Mouse (Mus musculus): Measurements from ENCODE around the gene C730034F03Rik.
A peak's percentile ranks its signal among the peaks of the same experiment; 100 is the strongest.
"Not testable (repeated sequence)": the region's sequence is repeated elsewhere in the genome, so short reads cannot be mapped to it uniquely, and the experiment has no call there.

Gene C730034F03Rik

GRCm38 (mm10) chr15:89429352-89430221 lies at the start of gene C730034F03Rik, which contains the start of the genes Gm44502 and Chkb:
C730034F03Rik (plus strand) TSS chr15:89429589.
Gm44502 (minus strand) TSS chr15:89429696.
Chkb (minus strand) TSS chr15:89429908.
- ATAC-seq (ENCODE audit: insufficient number of reproducible peaks, low FRiP score, low TSS enrichment) = peak; percentile 87

DNA sequence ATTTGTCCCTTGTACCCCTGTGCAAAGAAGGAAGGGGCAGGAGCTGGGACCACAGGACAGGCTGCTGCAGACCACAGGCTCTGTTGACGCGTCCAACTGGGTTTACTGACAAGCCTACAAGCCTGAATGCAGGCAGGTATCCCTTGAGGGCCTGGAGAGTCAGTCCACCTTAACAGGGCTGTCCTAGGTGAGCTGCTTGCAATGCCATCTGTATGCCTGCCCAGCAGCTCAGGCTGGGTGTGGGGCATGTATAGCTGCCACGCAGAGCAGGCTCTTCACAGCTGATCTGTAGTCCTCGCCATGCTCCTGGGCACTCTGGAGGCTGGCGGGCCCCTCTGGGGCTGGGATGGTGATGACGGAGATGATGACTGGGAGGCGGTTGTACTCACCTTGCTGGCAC lies 44.8 kb upstream of the C730034F03Rik start, which contains the start of gene Klhdc7b:
TSS of gene Klhdc7b (plus strand) at position 301 of the 400 bp plus-strand sequence.
- no peak for ATAC-seq (ENCODE audit: insufficient number of reproducible peaks, low FRiP score, low TSS enrichment)

GRCm38 (mm10) chr15:89387127-89387526 lies 42.3 kb upstream of the C730034F03Rik start:
- no peak for ATAC-seq (ENCODE audit: insufficient number of reproducible peaks, low FRiP score, low TSS enrichment)

- ATAC-seq (ENCODE audit: insufficient number of reproducible peaks, low FRiP score, low TSS enrichment) = no peak
Measured at GRCm38 (mm10) chr15:89390081-89390480, 39.3 kb upstream of the C730034F03Rik start.

DNA sequence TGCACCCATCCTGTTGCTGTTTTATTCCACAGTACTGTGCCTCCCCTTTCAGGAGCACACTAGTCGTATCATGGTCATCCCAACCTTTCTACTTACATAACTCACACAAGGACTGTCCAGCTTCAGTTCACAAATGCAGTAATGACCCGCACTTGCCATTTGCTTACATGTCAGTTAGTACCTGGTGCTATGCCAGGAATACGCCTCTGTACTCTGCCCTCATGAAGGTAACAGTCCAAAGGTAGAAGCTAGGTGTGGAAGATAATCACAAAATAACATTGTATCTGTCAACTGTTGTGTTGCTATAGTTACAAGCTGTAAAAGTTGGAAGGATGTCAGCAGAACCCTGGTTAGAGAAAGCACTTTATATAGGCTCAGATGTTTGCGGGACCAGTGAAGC lies 32.5 kb upstream of the C730034F03Rik start:
- ATAC-seq (ENCODE audit: insufficient number of reproducible peaks, low FRiP score, low TSS enrichment) = no peak

DNA sequence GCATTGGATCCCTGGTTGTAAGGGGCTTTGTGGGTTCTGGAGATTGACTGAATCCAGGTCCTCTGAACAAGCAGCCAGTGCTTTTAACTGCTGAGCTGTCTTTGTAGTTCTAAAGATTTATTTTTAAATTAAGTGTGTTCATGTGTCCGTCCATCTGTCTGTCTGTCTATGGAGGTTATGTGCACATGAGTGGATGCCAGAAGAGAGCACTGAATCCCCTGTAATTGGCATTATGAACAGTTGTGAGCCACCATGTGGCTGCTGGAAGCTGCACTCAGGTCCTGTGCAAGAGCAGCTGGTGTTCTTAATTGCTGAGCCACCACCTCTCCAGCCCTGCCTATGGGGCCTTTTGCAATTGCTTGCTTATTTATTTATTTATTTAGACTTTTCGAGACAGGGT lies 31.2 kb upstream of the C730034F03Rik start:
- no peak for ATAC-seq (ENCODE audit: insufficient number of reproducible peaks, low FRiP score, low TSS enrichment)

- ATAC-seq (ENCODE audit: insufficient number of reproducible peaks, low FRiP score, low TSS enrichment) = no peak
Measured at GRCm38 (mm10) chr15:89399716-89400115, 29.7 kb upstream of the C730034F03Rik start.

DNA sequence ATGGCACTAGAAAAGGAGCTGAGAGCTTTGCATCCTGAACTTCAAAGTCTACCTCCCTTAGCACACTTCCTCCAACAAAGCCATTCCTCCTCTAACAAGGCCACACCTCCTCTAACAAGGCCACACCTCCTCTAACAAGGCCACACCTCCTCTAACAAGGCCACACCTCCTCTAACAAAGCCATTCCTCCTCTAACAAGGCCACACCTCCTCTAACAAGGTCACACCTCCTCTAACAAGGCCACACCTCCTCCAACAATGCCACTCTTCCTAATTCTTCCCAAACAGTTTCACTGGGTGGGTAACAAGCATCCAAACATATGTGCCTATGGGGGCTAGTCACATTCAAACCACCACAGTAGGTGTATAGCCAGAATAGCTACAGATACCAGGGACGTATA lies 26.9 kb upstream of the C730034F03Rik start:
- no peak for ATAC-seq (ENCODE audit: insufficient number of reproducible peaks, low FRiP score, low TSS enrichment)

DNA sequence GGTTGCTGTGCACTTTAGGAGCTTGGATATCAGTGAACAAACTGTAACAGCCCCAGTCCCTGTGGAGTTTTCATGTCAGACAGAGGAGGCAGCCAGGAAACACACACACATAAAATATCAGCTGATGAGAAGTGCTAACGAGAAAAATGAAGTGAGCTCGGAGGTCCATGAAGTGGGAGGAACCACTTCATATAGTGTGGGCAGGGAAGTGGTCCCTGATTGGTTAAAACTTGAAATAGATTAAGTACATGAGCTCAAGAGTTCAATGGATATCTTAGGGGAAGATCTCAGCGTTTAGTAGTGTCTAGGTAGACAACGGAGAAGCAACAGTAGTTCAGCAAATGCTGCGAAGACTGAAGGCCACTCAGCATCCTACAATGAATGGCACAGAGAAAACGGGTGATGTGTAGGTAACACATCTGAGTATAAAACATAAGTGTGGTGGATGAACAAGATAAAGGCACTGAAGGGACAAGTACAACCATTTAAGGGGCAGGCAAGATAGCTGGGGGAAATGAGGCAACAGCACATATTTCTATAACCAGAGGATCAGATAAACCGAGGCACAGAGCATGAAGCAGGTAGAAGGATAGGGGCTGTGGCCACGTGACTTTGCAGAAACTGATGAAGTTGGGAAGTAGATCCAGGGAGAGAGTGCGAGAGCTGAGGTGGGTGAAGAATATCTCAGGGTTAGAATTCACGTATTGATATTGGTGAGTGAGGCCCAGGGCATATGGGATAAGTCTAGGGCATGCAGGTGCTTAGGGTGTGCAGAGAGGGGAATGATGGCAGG lies 24.4 kb upstream of the C730034F03Rik start:
- no peak for ATAC-seq (ENCODE audit: insufficient number of reproducible peaks, low FRiP score, low TSS enrichment)

GRCm38 (mm10) chr15:89406691-89407090 lies 22.7 kb upstream of the C730034F03Rik start:
- no peak for ATAC-seq (ENCODE audit: insufficient number of reproducible peaks, low FRiP score, low TSS enrichment)

GRCm38 (mm10) chr15:89410118-89410517 lies 19.3 kb upstream of the C730034F03Rik start, which contains the start of gene Syce3:
Syce3 (minus strand) TSS chr15:89410503.
- no peak for ATAC-seq (ENCODE audit: insufficient number of reproducible peaks, low FRiP score, low TSS enrichment)

DNA sequence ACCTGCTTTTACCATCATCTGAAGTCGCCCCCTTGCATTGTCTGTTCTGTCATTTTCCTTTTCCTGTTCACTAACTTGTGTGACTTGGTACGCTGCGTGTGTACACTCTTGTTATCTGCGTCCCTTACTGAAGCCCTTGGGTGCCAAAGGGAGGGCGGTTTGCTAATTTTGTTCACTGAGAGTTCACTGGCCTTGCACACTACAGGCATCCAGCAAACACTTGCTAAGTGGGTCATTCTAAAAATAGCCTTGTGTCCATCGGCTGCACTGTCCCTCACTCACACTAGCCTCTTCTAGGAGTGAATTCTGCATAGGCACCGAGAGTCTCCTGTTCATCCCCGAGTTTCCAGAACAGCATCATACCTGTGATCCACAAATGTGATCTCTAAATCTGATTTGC lies 14.1 kb upstream of the C730034F03Rik start:
- ATAC-seq (ENCODE audit: insufficient number of reproducible peaks, low FRiP score, low TSS enrichment) = no peak; the same call in 1 of the 2 replicates

DNA sequence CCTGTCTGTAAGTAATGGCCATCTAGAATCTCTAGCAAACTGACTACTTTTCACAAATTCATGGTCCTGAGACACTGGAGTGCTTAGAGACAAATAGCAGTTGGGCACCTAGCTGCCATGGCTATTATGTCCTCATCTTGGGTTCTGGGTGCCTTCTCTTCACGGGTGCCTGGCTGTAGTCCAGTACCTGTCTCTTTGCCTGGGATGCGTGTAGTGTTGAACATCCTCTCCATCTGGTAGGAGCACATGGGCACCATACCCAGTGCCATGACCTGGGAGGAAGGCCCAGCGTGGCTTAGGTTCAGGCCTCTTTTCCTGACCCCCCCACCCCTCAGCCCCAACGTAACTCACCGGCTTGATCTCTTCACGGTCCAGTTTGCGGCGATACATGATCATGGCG lies 7.5 kb upstream of the C730034F03Rik start:
- no peak for ATAC-seq (ENCODE audit: insufficient number of reproducible peaks, low FRiP score, low TSS enrichment)

GRCm38 (mm10) chr15:89424621-89425020 lies 4.8 kb upstream of the C730034F03Rik start:
- no peak for ATAC-seq (ENCODE audit: insufficient number of reproducible peaks, low FRiP score, low TSS enrichment)

GRCm38 (mm10) chr15:89425711-89426121 lies 3.7 kb upstream of the C730034F03Rik start, which contains the start of gene Cpt1b:
Cpt1b (minus strand) TSS chr15:89425863.
- no peak for ATAC-seq (ENCODE audit: insufficient number of reproducible peaks, low FRiP score, low TSS enrichment)

DNA sequence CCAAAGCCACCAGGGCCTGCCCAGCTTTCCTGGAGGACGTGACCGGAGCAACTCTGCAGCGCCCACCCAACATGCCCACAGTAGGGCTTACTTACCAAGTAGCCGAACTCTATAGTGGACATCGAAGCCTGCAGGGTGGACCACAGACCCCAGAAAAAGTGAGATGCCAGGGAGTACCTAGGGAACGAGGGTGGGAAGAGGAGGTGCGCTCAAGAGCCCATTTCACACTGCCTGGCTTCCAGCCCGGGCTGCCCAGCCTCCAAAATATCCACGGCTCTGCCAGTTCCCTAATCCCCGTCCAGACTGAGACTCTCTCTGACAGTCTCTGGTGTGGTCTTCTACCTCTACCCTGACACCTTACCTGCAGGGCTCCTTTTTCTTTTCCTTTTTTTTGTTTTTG lies 2.7 kb upstream of the C730034F03Rik start:
- ATAC-seq (ENCODE audit: insufficient number of reproducible peaks, low FRiP score, low TSS enrichment) = no peak

GRCm38 (mm10) chr15:89428136-89428790 lies 1.1 kb upstream of the C730034F03Rik start:
- no peak for ATAC-seq (ENCODE audit: insufficient number of reproducible peaks, low FRiP score, low TSS enrichment)

- ATAC-seq (ENCODE audit: insufficient number of reproducible peaks, low FRiP score, low TSS enrichment) = no peak
Measured at GRCm38 (mm10) chr15:89428821-89429351, 503 bp upstream of the C730034F03Rik start.

DNA sequence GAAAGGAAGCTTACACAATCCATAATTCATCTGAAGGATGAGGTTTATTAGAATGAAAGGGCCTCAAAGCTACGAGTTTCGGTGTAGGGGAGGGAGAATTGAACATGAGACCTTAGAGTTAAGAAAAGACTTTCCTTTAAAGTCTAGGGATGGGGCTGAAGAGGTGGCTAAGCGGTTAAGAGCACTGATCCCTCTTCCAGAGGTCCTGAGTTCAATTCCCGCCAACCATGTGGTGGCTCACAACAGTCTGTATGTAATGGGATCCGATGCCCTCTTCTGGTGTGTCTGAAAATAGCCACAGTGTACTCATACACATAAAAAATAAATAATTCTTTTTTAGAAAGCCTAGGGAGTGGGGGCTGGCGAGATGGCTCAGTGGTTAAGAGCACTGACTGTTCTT lies 952 bp downstream of the C730034F03Rik start:
- no peak for ATAC-seq (ENCODE audit: insufficient number of reproducible peaks, low FRiP score, low TSS enrichment)

- not testable (repeated sequence) for ATAC-seq (ENCODE audit: insufficient number of reproducible peaks, low FRiP score, low TSS enrichment)
Measured at GRCm38 (mm10) chr15:89430771-89431170, 1.4 kb downstream of the C730034F03Rik start.
